Mouse (Mus musculus) hindbrain, postnatal 0 days (tissue): ENCODE results near the gene Ybx2. TPM values are rescaled to one million over a fixed set of nuclear protein-coding genes. Genes with fewer than 3 reads are reported as not detected.
A peak's percentile ranks its signal among the peaks of the same experiment; 100 is the strongest.
"Not testable (repeated sequence)": the region's sequence is repeated elsewhere in the genome, so short reads cannot be mapped to it uniquely, and the experiment has no call there.

Experiments used
- ATAC-seq: fragments of 200-750 bp; cut with Nextera tagmentation; 2 replicates; pipeline ENCODE4 v1.8.0; 2017; ENCODE audit warnings: mild to moderate bottlenecking, moderate TSS enrichment, moderate library complexity
- DNase-seq: peaks from one replicate; pipeline ENCODE4 v3.0.0-alpha.2; 2015; ENCODE audit warnings: low spot score
- H3K27ac ChIP-seq: fragments of 300-500 bp; sonication (generic); 2 replicates; pipeline ENCODE4 v1.5.1; 2014; ENCODE audit warnings: mild to moderate bottlenecking
- H3K27me3 ChIP-seq: fragments of 300-500 bp; sonication (generic); 2 replicates; pipeline ENCODE4 v1.6.1; 2014; ENCODE audit warnings: low read length, mixed read lengths; ENCODE audit not compliant: insufficient read depth
- H3K36me3 ChIP-seq: fragments of 300-500 bp; sonication (generic); 2 replicates; pipeline ENCODE4 v1.6.1; 2014; ENCODE audit warnings: low read length, mixed read lengths; ENCODE audit not compliant: insufficient read depth
- H3K4me1 ChIP-seq: fragments of 300-500 bp; sonication (generic); 2 replicates; pipeline ENCODE4 v1.6.1; 2014; ENCODE audit warnings: antibody characterized with exemption, low read length, mixed read lengths; ENCODE audit not compliant: insufficient read depth
- H3K4me2 ChIP-seq: fragments of 300-500 bp; sonication (generic); 2 replicates; pipeline ENCODE4 v1.6.1; 2014; ENCODE audit warnings: low read depth, mild to moderate bottlenecking, low read length, moderate library complexity, mixed read lengths
- H3K4me3 ChIP-seq: fragments of 300-500 bp; sonication (generic); 2 replicates; pipeline ENCODE4 v1.5.1; 2014; ENCODE audit warnings: low read length
- H3K9ac ChIP-seq: fragments of 300-500 bp; sonication (generic); replicated peaks from 2 replicates; pipeline ENCODE4 v1.6.1; 2014; ENCODE audit warnings: mild to moderate bottlenecking, low read length, moderate library complexity, mixed read lengths
- H3K9me3 ChIP-seq: fragments of 300-500 bp; sonication (generic); 2 replicates; pipeline ENCODE4 v1.6.1; 2016; ENCODE audit warnings: low read length, mixed read lengths
- CTCF ChIP-seq: IDR thresholded peaks from 2 replicates; pipeline ENCODE4 v1.5.1; 2016; ENCODE audit warnings: antibody characterized with exemption, control low read depth, low read depth
- WGBS: fragments of 180-500 bp; shearing (Covaris S2); extraction: QIAGEN DNeasy Blood & Tissue Kit; methylation state at CpG from one replicate; pipeline ENCODE4 v1.1.7; 2014; 5-methylcytosine and 5-hydroxymethylcytosine counted together
- polyA plus RNA-seq: library from polyadenylated mRNA; unstranded; fragments of >200 nt; fragmentation: Nextera tagmentation; extraction: Ambion mirVana; gene quantifications from 2 replicates; pipeline ENCODE4 v1.2.1, GENCODE M21; 2015
- total RNA-seq: library from RNA; depleted of rRNA; stranded (reverse); fragments of >200 nt; gene quantifications from 2 replicates; pipeline ENCODE4 v1.2.3, GENCODE M21; 2014

The Ybx2 gene
- total and polyA plus RNA-seq, 2 experiments from 2014 or later, result 3.3 to 23.9 TPM

- ATAC-seq (no peak), DNase-seq (no peak)
- no peak for TF ChIP-seq CTCF
- Histone ChIP-seq H3K4me1 (peaks cover under 1% of the 10 kb centered on the region; the same call in 1 of the 2 replicates), H3K4me2 (no peak overlapping the region), H3K27me3 (no peaks in the 10 kb centered on the region), H3K9me3 (no peaks in the 10 kb centered on the region), H3K27ac (no peak overlapping the region), H3K9ac (no peak overlapping the region), H3K36me3 (no peaks in the 10 kb centered on the region), H3K4me3 (no peak overlapping the region)
- WGBS, result 99% methylated on average over 2 of the region's 2 CpGs
Observed at GRCm38 (mm10) chr11:69927501-69927900, 8.1 kb upstream of the Ybx2 start.

DNA sequence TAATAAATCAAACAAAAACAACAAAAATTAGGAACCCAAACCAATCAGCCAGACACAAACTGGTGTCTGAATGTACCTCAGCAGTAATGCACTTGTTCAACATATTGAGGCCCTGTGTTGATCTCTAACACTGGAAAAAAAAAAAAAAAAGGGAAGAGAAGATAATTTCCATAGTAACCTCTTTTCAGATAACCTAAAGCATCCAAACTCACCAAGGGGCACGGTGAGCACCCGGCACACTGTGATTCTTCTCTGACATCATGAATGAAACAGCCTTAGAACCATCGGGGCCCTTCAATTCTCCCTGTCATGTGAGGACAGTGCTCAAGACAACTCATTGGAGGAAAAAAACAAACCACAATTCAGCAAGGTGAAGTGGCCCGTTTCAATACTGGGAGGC lies 5.9 kb upstream of the Ybx2 start:
- ATAC-seq, result no peak
- no peak overlapping the region for H3K4me3 ChIP-seq
- H3K9ac ChIP-seq, result no peak overlapping the region
- DNase-seq, result no peak
- no peak overlapping the region for H3K4me2 ChIP-seq
- H3K9me3 ChIP-seq, result no peaks in the 10 kb centered on the region
- no peaks in the 10 kb centered on the region for H3K36me3 ChIP-seq
- no peak for TF ChIP-seq CTCF
- WGBS, result 86% methylated on average over 4 of the region's 4 CpGs
- no peak overlapping the region for H3K27ac ChIP-seq
- H3K27me3 ChIP-seq, result 0 out of 2 replicates have a peak, but pooled peaks cover under 1% of the 10 kb centered on the region
- H3K4me1 ChIP-seq, result no peaks in the 10 kb centered on the region

GRCm38 (mm10) chr11:69930176-69930575 lies 5.4 kb upstream of the Ybx2 start:
- WGBS, result 90% methylated on average over 8 of the region's 8 CpGs
- H3K9me3 ChIP-seq, DNase-seq, H3K36me3 ChIP-seq, H3K4me2 ChIP-seq, H3K4me1 ChIP-seq, ATAC-seq, H3K27me3 ChIP-seq, H3K4me3 ChIP-seq, H3K27ac ChIP-seq, H3K9ac ChIP-seq: not testable (repeated sequence)

- Histone ChIP-seq H3K36me3 (no peaks in the 10 kb centered on the region), H3K9ac (no peak overlapping the region), H3K4me2 (no peak overlapping the region), H3K27ac (no peak overlapping the region), H3K4me3 (no peak overlapping the region), H3K27me3 (peaks cover 6% of the 10 kb centered on the region; the same call in 1 of the 2 replicates), H3K9me3 (no peaks in the 10 kb centered on the region), H3K4me1 (peaks cover 7% of the 10 kb centered on the region; the same call in 1 of the 2 replicates)
- WGBS, result 69% methylated on average over 3 of the region's 3 CpGs
- TF ChIP-seq CTCF, result no peak
- DNase-seq, result no peak
- ATAC-seq, result no peak
Observed at GRCm38 (mm10) chr11:69930967-69931537, 4.5 kb upstream of the Ybx2 start.

DNA sequence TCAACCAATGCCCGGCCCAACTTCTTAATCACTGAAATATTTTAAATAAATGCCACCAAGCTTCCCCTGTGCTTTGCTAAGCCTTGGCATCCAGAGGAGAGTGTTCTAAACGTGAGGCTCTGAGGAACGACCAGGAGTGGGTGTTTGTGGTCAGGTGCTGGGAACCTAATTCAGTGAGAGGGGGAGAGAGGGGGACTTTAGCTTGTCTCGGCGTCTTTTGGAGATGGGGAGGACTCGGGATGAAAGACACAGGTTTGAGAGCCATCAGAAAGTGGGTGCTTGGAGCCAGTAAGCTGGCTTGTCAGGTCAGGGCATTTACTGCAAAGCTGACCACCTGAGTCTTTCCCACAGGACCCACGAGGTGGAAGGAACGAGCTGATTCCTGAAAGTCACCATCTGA lies 3.8 kb upstream of the Ybx2 start:
- H3K9ac ChIP-seq, result no peak overlapping the region
- DNase-seq (no peak), ATAC-seq (no peak)
- no peak overlapping the region for H3K4me2 ChIP-seq
- H3K4me3 ChIP-seq, result no peak overlapping the region
- H3K27ac ChIP-seq, result no peak overlapping the region
- no peaks in the 10 kb centered on the region for H3K36me3 ChIP-seq
- H3K9me3 ChIP-seq, result no peaks in the 10 kb centered on the region
- peaks cover 6% of the 10 kb centered on the region; the same call in 1 of the 2 replicates for H3K27me3 ChIP-seq
- no peak for TF ChIP-seq CTCF
- peaks cover 14% of the 10 kb centered on the region; the same call in 1 of the 2 replicates for H3K4me1 ChIP-seq
- WGBS, result 74% methylated on average over 8 of the region's 8 CpGs

GRCm38 (mm10) chr11:69932254-69932653 lies 3.3 kb upstream of the Ybx2 start:
- no peak overlapping the region for H3K4me2 ChIP-seq
- H3K4me3 ChIP-seq, result no peak overlapping the region
- no peaks in the 10 kb centered on the region for H3K36me3 ChIP-seq
- H3K4me1 ChIP-seq, result peaks cover 16% of the 10 kb centered on the region; the same call in 1 of the 2 replicates
- ATAC-seq (no peak), DNase-seq (peak; percentile 37)
- no peaks in the 10 kb centered on the region for H3K9me3 ChIP-seq
- WGBS, result 48% methylated on average over 3 of the region's 3 CpGs
- peak; percentile 22 for TF ChIP-seq CTCF
- no peak overlapping the region for H3K9ac ChIP-seq
- no peak overlapping the region for H3K27ac ChIP-seq
- peaks cover 6% of the 10 kb centered on the region; the same call in 1 of the 2 replicates for H3K27me3 ChIP-seq

DNA sequence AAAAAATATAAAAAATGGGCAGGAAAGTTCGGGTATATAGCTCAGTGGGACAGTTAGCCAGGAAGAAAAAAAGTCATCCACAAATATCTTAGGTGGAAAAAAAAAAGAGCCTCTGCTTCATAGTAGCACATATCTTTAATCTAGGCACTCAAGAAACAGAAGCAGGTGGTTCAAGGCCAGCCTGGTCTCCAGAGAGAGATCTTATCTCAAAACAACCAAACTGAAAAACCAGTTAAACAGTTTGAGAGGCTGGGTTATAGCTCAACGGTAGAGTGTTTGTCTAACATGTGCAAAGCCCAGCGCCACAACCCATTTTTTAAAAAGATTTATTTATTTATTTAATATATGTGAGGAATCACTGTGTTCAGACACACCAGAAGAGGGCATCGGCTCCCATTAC lies 2.5 kb upstream of the Ybx2 start:
- no peaks in the 10 kb centered on the region for H3K36me3 ChIP-seq
- H3K4me3 ChIP-seq, result no peak overlapping the region
- no peaks in the 10 kb centered on the region for H3K9me3 ChIP-seq
- no peak overlapping the region for H3K27ac ChIP-seq
- 70% methylated on average over 4 of the region's 4 CpGs for WGBS
- H3K9ac ChIP-seq, result no peak overlapping the region
- peaks cover 6% of the 10 kb centered on the region; the same call in 1 of the 2 replicates for H3K27me3 ChIP-seq
- TF ChIP-seq CTCF, result no peak
- peaks cover 16% of the 10 kb centered on the region; the same call in 1 of the 2 replicates for H3K4me1 ChIP-seq
- no peak for ATAC-seq
- H3K4me2 ChIP-seq, result no peak overlapping the region
- no peak for DNase-seq
